Mouse (Mus musculus) erythroblast, embryonic 14.5 days (primary cell): ENCODE results near the gene Tbcel.

Experiments
- GATA1 ChIP-seq: IDR thresholded peaks from 2 replicates; pipeline ENCODE4 v1.6.1; 2012; ENCODE audit warnings: low read length, inconsistent platforms, mixed read lengths
- TAL1 ChIP-seq: IDR thresholded peaks from 3 replicates; pipeline ENCODE4 v1.6.1; 2012; ENCODE audit warnings: low read length, inconsistent platforms, mixed read lengths

DNA sequence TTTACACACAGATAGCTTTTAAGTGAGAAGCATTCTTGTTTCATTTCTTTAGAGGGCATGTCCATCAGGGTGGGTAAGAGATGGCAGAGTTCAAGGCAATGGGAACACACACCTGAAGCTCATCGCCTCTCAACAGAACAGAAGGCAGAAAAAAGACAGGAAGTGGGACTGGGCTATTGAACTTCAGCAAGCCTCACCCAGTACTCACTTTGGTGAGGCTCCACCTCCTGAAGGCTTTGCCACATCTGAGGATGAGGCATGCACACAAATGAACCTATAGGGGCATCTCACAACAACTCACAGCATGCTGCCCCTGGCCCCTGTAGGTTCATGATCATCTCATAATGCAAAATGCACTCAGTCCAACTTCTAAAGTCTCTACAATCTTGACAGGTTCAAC lies 19.5 kb downstream of the Tbcel start:
- TF ChIP-seq GATA1: no peak
- no peak for TF ChIP-seq TAL1
